Mouse (Mus musculus): Measurements from ENCODE around the gene Acvr1. TPM values are rescaled to one million over a fixed set of nuclear protein-coding genes. Genes with fewer than 3 reads are reported as not detected.

The Acvr1 gene
- not detected in 2 replicates for polyA plus RNA-seq (2012)

- TF ChIP-seq GATA1 (IDR thresholded peaks at IDR 0.05; ENCODE audit: low read length), result no peak
Measured at GRCm38 (mm10) chr2:58567066-58567810, at the start of gene Acvr1, which contains the start of gene Upp2. Gene Acvr1 (minus strand): TSS chr2:58567157. Gene Upp2 (plus strand): TSS chr2:58567298.

- no peak for TF ChIP-seq GATA1 (IDR thresholded peaks at IDR 0.05; ENCODE audit: low read length)
Measured at GRCm38 (mm10) chr2:58615766-58616165, 48.8 kb upstream of the Acvr1 start.

GRCm38 (mm10) chr2:58614851-58615250 lies 47.9 kb upstream of the Acvr1 start:
- TF ChIP-seq GATA1 (IDR thresholded peaks at IDR 0.05; ENCODE audit: low read length), result no peak

- no peak for TF ChIP-seq GATA1 (IDR thresholded peaks at IDR 0.05; ENCODE audit: low read length)
Measured at GRCm38 (mm10) chr2:58613720-58614119, 46.8 kb upstream of the Acvr1 start.

GRCm38 (mm10) chr2:58604791-58605190 lies 37.8 kb upstream of the Acvr1 start:
- no peak for TF ChIP-seq GATA1 (IDR thresholded peaks at IDR 0.05; ENCODE audit: low read length)

- TF ChIP-seq GATA1 (IDR thresholded peaks at IDR 0.05; ENCODE audit: low read length), result no peak
Measured at GRCm38 (mm10) chr2:58603379-58603778, 36.4 kb upstream of the Acvr1 start.

- TF ChIP-seq GATA1 (IDR thresholded peaks at IDR 0.05; ENCODE audit: low read length), result no peak
Measured at GRCm38 (mm10) chr2:58601382-58601781, 34.4 kb upstream of the Acvr1 start.

- no peak for TF ChIP-seq GATA1 (IDR thresholded peaks at IDR 0.05; ENCODE audit: low read length)
Measured at GRCm38 (mm10) chr2:58599639-58600038, 32.7 kb upstream of the Acvr1 start.

GRCm38 (mm10) chr2:58597556-58597955 lies 30.6 kb upstream of the Acvr1 start:
- no peak for TF ChIP-seq GATA1 (IDR thresholded peaks at IDR 0.05; ENCODE audit: low read length)

GRCm38 (mm10) chr2:58596774-58597342 lies 29.9 kb upstream of the Acvr1 start:
- no peak for TF ChIP-seq GATA1 (IDR thresholded peaks at IDR 0.05; ENCODE audit: low read length)

- TF ChIP-seq GATA1 (IDR thresholded peaks at IDR 0.05; ENCODE audit: low read length), result no peak
Measured at GRCm38 (mm10) chr2:58595350-58595749, 28.4 kb upstream of the Acvr1 start.

GRCm38 (mm10) chr2:58590055-58590454 lies 23.1 kb upstream of the Acvr1 start:
- TF ChIP-seq GATA1 (IDR thresholded peaks at IDR 0.05; ENCODE audit: low read length), result no peak

GRCm38 (mm10) chr2:58589637-58590036 lies 22.7 kb upstream of the Acvr1 start:
- no peak for TF ChIP-seq GATA1 (IDR thresholded peaks at IDR 0.05; ENCODE audit: low read length)

GRCm38 (mm10) chr2:58586311-58586710 lies 19.4 kb upstream of the Acvr1 start:
- TF ChIP-seq GATA1 (IDR thresholded peaks at IDR 0.05; ENCODE audit: low read length), result no peak

GRCm38 (mm10) chr2:58574167-58574566 lies 7.2 kb upstream of the Acvr1 start:
- no peak for TF ChIP-seq GATA1 (IDR thresholded peaks at IDR 0.05; ENCODE audit: low read length)

GRCm38 (mm10) chr2:58568841-58569645 lies 2.1 kb upstream of the Acvr1 start:
- no peak for TF ChIP-seq GATA1 (IDR thresholded peaks at IDR 0.05; ENCODE audit: low read length)
